Mouse (Mus musculus): Measurements from ENCODE around the gene Gtpbp1.
"Not testable (repeated sequence)": the region's sequence is repeated elsewhere in the genome, so short reads cannot be mapped to it uniquely, and the experiment has no call there.

Gtpbp1 gene

DNA sequence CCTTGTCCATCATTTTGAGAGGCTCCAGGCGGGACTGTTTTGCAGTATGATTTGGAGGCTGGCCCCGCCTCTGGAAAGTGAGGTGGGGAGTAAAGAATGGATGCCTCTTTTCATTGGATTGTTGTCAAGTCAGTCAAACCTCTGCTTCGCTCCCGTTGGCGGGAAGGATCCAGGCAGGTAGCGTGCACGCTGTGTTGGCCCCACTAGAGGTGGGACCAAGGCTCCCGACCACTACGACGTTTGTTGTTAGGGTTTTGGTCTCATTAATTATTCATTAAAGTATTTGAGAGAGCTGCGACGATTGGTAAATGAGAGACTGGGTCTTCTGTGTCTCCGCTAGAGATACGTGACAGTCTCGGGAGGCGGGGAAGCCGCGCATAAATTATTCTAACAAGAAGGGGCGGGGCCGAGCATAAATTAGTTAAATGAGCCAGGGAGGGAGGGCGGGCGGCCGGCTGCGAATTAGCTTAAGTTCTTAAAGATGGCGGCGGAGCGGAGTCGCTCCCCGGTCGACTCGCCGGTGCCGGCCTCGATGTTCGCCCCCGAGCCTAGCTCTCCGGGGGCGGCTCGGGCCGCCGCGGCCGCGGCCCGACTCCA lies at the start of gene Gtpbp1:
TSS of gene Gtpbp1 (plus strand) at position 420 of the 597 bp plus-strand sequence.
- DNase-seq, result peak; percentile 99

DNA sequence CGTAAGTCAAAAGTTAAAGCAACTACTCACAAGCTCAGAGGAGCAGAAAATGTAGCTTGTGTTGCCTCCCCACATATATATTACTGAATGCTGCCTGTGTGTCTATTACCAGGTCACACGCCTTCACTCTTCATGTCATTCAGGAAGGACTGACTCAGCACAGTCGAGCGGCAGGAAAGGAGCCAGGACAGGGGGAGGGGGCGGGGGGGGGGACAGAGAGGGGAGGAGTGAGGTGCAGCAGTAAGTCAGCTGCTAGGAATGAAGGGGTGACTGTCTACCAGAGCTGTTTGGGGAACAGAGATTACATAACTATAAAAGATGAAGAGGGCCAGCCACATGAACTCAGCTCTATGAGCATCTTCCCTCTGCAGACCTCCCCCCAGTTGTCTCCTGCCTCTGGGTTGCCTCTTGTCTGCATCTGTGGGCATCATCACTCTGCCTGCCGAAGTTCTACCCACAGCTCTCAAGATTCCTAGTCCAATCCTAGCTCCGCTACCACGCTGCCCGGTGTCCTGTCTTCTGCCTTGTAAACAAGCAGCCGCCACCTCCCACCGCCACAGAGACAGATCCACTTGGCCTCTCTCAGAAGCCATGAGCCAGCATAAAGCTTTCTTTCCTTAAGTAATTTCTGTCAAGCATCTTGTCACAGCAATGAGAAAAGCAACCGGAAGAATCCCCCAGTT lies 49.4 kb upstream of the Gtpbp1 start:
- DNase-seq, result no peak

GRCm38 (mm10) chr15:79645483-79645882 lies 45.2 kb upstream of the Gtpbp1 start:
- no peak for DNase-seq

GRCm38 (mm10) chr15:79648130-79648529 lies 42.5 kb upstream of the Gtpbp1 start:
- DNase-seq, result no peak

GRCm38 (mm10) chr15:79650569-79650968 lies 40.1 kb upstream of the Gtpbp1 start:
- peak; percentile 32 to 34 for DNase-seq

DNA sequence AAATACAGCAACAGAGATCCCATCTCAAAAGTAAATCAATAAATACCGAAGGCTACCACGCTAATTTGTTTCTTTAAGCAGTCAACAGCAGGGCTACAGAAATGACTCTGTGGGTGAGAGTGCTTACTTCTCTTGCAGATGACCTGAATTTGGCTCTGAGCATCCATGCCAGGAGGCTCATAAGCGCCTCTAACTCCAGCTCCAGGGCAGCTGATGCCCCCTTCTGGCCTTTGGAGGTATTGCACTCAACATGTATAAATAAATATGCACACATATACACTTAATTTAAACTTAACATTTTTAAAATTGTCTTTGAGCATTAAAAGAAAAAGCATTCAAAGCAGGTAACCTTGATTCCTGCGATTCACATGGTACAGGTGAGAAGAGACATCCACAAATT lies 39.2 kb upstream of the Gtpbp1 start:
- DNase-seq, result no peak

DNA sequence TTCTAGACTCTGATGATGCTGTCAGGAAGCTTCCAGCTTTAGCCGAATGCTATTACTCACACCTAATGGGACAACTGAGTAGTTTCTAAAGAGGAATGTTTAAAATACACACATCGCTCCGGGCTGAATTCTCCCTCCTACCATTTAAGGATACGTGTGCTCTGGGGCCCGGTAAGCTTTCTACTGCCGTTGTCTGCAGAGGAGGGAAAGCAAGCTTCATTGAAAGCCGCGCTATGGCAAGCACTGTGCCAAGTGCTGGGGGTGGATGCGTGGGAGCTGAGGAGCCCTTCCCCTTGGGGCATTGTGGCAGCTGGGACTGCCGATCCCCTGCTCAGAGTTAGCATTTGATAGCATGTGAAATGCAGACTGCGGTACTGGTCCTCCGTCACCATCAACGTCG lies 34.2 kb upstream of the Gtpbp1 start:
- DNase-seq, result no peak

GRCm38 (mm10) chr15:79657837-79658530 lies 32.7 kb upstream of the Gtpbp1 start:
- peak; percentile 85 to 90 for DNase-seq

DNA sequence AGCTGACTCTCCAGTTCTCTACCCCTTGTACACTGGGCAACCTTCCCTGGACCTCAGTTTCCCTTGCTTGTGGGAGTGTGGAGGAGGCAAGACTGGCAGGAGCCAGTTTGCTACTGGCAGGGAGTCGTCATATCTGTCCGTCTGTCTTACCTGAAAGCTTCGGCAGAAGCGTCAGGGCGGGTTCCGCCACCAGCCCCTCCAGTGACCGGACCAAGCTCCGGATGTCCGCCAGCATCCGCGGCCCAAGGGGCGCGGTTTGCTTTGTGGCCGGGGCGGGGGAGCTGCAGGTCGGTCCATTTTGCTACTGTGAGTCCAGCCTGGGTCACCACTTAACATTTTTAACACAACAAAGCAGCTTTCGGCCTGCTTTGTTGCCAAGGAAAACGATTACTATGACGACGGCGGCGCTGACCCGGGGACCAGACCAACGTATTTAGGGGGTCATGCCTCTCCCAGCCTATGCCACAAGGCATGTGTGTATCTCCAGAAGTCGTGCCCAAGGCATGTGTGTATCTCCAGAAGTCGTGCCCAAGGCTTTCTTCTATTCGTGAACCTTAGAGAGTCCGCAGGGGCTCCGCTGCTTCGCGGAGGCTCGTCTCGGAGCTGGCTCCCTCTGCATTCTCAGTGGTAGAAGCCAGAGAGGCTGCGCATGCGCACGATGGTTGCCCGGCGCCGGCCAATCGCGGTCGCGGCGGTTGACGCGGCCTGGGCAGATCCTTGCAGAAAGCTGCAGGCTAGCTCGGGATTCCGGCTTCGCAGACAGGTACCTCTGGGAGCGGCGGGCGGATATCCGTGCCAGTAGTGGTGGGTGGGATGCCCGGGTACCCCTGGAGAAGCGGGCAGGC lies 31.9 kb upstream of the Gtpbp1 start, which contains the start of the genes Fam227a and Cby1:
TSS of gene Fam227a (minus strand) at position 426 of the 845 bp plus-strand sequence.
TSS of gene Cby1 (plus strand) at position 669 of the 845 bp plus-strand sequence.
- peak; percentile 94 to 95 for DNase-seq

DNA sequence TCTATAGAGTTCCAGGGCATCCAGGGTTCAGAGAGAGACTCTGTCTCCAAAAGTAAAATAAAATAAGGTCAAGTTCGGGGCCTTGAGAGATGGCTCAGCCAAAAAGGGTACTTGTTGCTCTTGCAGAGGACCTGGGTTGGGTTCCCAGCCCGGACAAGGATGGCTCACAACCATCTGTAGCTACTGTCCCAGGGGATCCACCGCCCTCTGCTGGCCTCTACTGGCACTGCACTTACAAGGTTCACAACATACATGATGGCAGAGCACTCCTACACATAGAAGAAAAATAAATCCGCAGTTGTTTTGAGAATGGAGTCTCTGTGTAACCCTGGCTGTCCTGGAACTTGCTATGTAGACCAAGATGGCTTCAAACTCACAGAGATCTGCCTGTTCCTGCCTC lies 28.8 kb upstream of the Gtpbp1 start:
- DNase-seq, result peak in 1 of 2 experiments; percentile 16

DNA sequence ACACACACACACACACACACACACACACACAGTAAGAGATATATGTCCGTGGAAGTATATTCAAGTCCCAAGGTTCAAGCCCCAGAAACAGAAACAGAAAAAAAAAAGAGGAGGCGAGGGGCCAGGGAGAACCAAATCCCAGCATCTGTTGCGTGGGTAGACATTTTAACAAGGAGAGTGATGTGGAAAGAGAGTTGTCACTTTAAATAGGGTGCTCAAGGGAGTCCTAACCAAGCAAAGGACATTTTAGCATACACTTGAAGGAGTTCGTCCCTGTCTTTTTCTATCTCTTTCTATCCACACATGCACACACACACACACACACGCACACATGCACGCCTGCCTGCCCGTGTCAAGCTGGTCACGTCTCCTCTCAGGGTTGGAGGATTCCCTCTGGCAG lies 26.0 kb upstream of the Gtpbp1 start:
- DNase-seq, result no peak

- DNase-seq, result peak; percentile 22 to 63
Observed at GRCm38 (mm10) chr15:79669195-79669594, 21.4 kb upstream of the Gtpbp1 start.

- DNase-seq, result peak; percentile 89 to 92
Observed at GRCm38 (mm10) chr15:79670249-79670971, 20.2 kb upstream of the Gtpbp1 start, which contains the start of gene Tomm22. Gene Tomm22 (plus strand): TSS chr15:79670861.

GRCm38 (mm10) chr15:79670972-79671299 lies 19.7 kb upstream of the Gtpbp1 start:
- DNase-seq, result no peak

DNA sequence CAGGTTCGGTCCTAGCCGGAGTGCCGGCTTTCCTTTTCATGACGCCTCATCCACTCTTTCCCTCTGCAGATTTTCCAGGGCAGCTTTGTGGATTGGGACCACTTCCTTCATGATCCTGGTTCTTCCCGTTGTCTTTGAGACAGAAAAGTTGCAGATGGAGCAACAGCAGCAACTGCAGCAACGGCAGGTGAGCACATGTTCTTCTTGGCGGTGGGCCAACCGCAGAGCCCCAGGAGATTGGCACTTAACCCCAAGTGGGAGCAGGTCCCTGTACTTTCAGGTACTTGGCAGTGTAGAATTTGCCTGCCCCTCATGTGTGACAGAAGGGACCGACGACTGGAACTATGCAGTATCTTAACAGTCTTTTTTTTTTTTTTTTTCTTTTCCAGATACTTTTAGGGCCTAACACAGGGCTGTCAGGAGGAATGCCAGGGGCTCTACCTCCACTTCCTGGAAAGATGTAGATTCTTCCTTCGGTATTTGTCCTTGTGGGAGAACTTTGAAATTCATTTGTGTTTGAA lies 18.8 kb upstream of the Gtpbp1 start:
- DNase-seq, result not testable (repeated sequence)

- DNase-seq, result no peak
Observed at GRCm38 (mm10) chr15:79677936-79678335, 12.7 kb upstream of the Gtpbp1 start.

- DNase-seq, result no peak
Observed at GRCm38 (mm10) chr15:79681973-79682372, 8.7 kb upstream of the Gtpbp1 start.

DNA sequence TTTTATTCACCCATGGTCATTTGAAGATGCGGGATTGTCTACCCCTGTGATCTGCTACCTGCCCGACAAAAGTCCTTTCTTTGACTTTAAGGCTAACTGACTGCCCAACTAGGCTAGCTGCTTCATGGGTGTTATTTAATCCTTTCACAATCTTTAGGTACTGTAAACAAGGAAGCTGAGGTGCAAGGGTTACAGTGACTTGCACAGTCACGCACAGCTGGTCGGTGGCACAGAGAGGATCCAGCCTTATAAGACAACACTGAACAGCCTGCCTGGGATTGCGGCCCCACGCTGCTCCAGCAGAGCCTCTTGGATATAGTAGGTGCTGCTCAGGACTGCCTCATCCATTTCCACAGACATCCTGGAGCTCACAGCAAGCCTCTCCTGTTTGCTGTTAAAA lies 7.5 kb upstream of the Gtpbp1 start:
- peak in 1 of 2 experiments; percentile 34 for DNase-seq

GRCm38 (mm10) chr15:79683707-79684465 lies 6.8 kb upstream of the Gtpbp1 start:
- DNase-seq, result peak in 1 of 2 experiments; percentile 29

- no peak for DNase-seq
Observed at GRCm38 (mm10) chr15:79684616-79685015, 6.0 kb upstream of the Gtpbp1 start.

DNA sequence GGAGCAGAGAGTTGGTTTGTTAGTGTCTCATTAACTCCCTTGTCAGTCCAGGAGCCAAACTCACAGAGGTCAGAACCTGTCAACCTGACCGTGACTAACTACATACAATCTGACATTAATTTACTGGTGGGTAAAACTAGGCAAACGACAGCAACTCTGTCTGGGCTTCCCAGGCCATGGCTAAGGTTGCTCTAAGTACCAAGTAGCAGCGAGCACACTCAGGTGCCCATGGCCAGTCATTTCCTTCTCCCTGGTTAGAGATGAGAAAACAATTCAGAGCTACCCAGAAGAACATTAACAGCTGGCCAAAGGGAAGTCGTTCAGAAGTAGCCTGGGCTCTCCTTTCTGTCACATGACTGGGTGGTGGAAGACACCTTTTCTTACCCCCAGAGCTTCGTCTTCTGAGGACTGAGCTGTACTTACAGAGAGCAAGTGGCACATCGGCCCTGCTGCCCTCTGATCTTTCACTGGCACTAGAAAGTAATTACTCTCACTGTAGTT lies 5.5 kb upstream of the Gtpbp1 start:
- DNase-seq, result peak in 1 of 2 experiments; percentile 22
